Mouse (Mus musculus) T-helper 1 cell (primary cell): ENCODE measurements around the gene 2900026A02Rik.

ENCODE experiments used
- in situ Hi-C: fragments of 300-600 bp; cut with MboI, MseI; formaldehyde crosslinking; loops from one replicate; pipeline ENCODE4 v1.15.1; 2025; ENCODE audit warnings: high pct_unique_total_duplicates

Gene 2900026A02Rik

DNA sequence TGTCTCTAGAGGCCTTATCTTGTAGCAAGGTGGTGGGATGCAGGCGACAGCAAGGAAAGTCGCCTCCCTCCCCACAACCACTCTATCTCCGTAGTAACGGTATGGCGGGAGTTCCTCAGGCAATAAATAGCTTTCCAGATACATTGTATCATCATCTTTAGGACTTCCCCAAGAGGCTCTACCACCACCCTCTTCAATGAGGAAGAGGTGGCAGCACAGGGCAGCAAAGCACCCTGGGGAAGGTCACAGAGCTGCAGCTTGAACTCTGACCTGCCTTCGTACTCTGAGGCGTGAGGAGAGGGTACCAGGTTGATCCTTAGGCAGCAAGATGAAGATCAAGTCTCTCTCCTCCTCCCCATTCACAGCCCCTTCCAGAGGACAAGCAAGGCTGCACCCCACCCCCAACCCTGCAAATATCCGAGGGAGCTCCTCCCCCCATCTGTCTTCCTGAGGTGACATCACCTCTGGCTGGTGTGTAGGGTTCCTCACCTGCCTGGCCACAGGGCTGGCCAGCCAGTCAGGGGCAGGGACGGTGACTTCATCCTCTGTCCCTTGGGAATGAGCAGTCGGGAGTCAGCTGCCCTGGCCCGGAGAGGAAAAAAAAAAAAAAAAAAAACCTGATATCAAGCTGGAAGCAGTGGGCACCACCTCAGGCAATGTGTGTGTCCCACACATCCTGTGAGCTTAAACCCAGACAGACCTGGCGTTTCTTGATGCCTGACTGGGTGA, 98.5 kb downstream of the 2900026A02Rik start:
- in situ Hi-C loops = no loop called here

DNA sequence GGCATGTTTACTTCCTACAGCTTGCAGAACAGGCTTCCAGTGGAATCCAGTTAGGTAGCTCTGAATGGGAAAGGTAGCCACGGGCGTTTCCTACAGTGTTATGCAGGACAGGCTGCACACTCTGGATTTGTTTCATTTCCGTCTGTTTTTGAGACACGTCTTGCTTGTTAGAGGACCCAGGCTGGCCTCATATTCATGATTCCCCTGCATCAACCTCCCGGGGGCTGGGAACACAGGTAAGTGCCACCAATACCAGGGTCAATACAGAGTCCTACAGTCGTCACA, 99.5 kb downstream of the 2900026A02Rik start:
- in situ Hi-C loops = no loop called here

DNA sequence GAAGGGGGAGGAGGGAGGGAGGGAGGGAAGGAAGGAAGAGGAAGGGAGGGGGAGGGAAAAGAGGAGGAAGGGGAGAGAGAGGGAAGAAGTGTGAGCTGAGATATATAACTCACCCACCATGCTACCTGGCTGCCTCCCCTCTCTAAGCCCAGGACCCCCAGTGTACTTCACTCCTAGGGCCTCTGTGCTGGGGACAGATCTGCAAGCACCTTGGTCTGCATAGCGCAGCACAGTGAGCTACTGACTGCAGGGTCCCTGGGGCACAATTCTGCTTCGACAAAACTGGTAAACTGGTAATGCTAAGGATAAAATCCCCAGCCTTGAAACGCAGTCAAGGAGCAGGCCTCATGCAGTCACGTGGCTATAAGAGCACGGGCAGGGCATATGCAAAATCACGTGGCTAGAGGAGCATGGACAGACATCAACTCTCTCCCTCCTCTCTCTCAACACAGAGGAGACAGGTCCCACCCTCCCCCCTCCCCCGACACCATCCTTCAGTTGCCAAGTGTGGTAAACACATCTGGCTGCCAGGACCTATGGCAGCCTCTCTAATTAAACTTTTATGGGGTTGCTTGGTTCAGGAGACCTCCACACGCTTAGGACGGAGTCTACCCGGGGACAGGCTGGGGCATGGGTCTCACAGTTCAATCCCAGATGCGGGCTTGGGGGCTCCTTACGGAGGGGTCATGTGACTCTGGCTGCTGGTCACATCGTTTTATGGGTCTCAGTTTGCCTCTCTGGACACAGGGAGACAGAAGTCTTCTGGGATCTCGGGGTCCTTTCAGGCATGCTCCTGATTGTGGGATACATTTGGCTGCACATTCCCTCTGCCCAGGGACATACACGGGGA, 100.1 kb downstream of the 2900026A02Rik start:
- in situ Hi-C loops = no loop called here

DNA sequence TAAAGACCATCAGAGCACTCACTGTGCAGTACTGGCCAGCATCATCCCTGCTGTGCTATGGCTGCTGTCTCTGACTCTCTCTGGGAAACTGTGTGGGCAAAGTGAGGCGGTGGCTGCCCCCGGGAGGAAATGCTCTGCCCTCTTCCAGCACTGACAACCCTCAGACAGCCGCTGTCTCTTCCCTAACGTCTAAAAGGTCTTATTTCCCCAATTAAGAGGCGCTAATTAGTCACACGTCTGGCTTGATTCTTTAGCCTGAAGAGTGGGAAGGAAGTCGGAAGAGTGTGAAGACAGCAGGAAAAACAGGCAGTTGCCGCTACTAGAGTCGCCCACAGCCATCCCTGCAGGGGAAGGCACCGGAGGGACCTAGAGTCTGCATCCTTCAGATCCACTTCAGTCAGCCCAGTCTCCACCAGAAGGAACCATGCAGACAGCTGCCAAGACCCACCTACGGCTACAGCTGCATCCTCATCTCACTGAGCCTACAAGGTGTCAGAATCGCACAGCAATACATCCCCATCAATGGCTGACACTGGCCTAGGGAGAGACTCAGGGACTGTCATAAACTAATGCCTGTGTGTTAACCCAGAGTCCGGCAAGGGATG, 101.1 kb downstream of the 2900026A02Rik start:
- in situ Hi-C loops = loop anchor here (10.0 kb wide), 1 partner anchor 715 kb away; the partner anchor contains the start of gene Selplg

DNA sequence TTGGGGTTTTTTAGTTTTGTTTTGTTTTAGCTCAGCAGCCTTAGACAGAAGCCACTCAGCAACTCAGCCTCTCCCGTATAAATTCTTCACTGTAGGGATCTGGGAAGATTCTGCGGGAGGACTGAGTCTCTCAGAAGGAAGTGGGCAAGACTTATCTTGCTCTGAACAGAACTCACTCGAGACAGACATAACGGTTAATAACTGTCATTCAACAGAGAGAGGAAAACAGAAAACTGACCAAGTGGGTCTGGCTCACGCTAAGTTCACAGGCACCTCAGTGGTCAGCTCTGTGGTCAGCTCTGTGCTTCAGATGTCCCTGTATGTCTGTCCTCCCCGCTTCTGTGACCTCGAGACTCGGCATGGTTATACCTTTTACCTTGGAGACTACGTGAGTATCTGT, 101.7 kb downstream of the 2900026A02Rik start:
- in situ Hi-C loops = loop anchor here (10.0 kb wide), 1 partner anchor 716 kb away; the partner anchor contains the start of gene Selplg

DNA sequence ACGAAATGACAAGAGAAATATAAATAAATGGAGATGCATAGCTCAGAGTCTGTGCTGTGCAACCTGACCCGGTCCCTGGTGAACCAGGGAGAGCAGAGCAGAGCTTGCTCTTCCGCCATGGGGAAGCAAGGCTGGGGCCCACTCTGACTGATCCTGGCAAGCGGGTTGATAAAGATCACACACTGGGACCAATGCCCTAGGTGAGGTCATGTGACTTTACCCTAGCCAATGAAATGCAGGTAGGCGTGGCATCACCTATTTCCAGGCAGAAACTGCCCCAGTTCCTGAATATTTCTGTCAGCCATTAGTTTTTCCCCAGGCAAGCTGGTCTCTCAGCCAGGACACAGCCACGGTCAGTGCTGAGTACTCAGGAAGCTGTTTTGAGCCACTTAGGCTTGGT, 102.3 kb downstream of the 2900026A02Rik start:
- in situ Hi-C loops = loop anchor here (10.0 kb wide), 1 partner anchor 716 kb away; the partner anchor contains the start of gene Selplg

DNA sequence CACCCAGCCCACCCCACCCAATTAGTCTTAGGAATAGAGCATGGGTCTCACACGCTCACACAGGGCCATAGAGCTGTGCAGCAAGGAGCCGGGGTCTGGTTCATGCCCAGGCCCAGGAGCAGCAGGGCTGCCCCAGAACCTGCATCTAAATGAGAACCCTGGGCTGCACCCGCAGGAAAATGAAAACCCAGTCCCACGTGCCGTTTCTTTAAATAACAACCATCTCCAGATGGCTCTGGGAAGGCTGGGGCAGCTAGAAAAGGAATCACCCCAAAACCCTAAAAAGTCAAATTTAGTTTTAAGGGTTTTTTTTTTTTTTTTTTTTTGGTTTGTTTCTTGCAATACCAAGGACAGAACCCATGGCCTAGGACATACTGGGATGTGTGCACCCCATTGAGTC, 103.7 kb downstream of the 2900026A02Rik start:
- in situ Hi-C loops = loop anchor here (10.0 kb wide), 1 partner anchor 717 kb away; the partner anchor contains the start of gene Selplg

DNA sequence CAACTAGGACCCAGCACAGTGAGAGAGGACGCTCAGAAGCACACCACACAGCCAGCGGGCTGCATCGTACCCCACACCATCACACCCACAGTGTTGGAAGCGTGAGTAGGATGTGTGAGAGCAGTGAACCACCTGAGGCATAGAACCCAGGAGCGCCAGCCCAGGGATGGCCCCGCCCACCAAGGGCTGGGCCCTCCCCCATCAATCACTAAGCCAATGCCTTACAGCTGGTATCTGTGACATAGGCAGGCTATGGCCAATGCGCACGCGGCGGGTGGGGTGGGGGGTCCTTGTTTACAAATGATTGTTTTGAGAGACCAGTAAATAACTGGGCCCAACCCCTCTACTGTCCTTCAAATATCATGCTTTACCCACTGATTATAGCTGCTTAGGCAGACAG, 105.1 kb downstream of the 2900026A02Rik start:
- in situ Hi-C loops = loop anchor here (10.0 kb wide), 1 partner anchor 719 kb away; the partner anchor contains the start of gene Selplg

DNA sequence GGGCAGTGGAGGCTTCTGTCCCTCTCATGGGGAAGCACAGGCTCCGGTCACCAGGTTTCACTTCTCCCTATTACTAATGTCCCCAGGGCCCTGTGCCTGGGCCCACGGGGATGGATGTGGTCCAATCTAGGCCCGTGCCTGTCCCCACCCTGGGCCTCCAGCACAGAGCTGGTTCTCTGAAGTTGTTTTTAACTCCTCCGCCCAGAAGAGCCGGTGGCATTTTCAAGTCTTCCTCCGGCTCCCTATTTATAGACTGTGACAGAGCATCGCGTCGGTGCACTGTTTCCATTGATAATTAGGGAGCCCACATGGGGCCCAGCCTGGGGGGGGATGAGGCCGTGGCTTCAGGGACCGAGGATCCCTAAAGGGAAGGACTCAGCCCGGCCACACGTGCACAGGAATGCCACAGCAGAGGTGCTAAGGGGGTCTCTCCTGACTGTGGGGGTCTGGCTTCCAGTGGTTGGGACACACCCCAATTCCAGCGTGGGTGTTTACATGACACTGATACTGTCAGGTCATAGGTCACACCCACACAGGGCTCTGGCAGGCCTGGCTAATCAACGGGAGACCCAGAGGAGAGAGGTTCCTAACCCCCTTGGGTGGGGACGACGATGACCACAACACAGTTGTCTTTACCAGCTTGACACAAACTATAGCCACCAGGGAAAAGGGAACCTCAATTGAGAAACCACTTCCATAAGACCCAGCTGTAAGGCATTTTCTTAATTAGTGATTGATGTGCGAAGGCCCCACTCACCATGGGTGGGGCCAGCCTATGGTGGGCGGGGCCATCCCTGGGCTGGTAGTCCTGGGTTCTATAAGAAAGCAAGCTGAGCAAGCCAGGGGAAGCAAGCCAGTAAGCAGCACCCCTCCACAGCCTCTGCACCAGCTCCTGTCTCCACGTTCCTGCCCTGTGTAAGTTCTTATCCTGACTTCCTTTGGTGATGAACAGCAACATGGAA, 106.5 kb downstream of the 2900026A02Rik start:
- in situ Hi-C loops = loop anchor here (10.0 kb wide), 1 partner anchor 720 kb away; the partner anchor contains the start of gene Selplg

DNA sequence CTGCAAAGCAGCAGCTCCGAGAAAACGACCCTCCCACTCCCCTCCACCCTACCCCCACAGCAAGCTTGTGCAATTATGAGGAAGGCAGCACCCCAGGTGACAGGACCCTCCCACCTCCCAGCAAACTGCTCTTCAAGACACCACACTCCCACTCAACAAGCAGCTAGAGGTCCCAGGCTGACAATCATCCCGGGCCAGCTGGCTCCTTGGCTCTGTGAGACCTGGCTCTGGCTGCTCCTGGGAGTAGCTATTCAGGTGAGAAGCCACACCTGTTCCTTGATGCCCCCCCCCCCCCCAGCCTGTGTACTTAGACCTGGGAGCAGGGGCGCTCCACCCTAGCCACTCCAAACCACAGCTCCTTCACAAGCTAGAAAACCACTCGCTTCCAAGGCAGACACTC, 107.9 kb downstream of the 2900026A02Rik start:
- in situ Hi-C loops = loop anchor here (10.0 kb wide), 1 partner anchor 722 kb away; the partner anchor contains the start of gene Selplg

DNA sequence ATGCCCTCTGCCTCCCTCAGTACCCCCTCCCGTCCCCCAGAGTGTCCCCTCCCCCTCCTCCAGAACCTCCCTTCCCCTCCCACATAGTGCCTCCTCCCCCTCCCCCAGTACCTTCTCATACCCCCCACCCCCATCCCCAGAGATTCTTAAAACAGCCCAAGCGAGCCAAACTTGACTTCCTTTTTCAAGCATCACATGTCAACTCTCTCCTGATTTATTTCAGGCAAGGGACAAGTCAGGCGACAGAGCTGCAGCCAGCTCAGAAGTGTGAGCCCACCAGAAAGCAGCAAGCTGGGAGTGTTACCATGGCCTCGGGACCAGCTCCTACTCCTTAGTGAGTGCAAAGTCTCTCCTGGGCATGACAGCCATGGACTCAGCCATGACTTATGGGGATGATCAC, 109.7 kb downstream of the 2900026A02Rik start:
- in situ Hi-C loops = loop anchor here (10.0 kb wide), 1 partner anchor 723 kb away; the partner anchor contains the start of gene Selplg

DNA sequence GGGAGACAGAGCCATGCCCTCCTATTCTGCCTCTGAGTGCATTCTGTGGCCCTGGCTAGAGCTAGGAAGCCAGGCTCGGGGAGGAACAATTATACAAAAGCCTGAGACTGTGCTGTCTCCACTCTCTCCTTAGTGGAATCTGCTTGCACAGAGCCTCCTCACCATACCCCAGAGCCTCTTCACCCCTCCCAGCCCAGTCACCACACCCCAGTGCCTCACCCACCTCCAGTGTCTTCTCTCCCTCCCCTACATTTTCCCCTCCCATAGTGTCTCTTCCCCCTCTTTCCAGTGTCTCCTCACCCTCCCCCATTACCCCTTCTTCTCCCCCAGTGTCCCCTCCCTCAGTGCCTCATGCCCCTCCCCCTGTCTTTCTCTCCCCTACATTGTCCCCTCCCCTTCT, 110.1 kb downstream of the 2900026A02Rik start:
- in situ Hi-C loops = loop anchor here (10.0 kb wide), 1 partner anchor 724 kb away; the partner anchor contains the start of gene Selplg

DNA sequence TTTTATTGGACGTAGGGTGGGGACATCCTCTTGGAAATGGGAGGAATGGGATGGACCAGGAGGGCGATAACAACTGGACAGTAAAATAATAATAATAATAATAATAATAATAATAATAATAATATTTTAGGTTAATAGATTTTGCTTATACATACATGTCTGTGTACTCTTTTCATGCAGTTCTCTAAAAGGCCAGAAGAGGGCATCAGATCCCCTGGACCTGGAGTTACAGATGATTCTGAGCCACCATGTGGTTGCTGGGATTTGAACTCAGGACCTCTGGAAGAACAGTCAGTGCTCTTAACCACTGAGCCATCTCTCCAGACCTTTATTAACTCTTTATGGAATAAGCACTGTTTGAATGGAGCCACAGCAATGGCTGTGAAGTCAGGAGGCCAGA, 111.4 kb downstream of the 2900026A02Rik start:
- in situ Hi-C loops = loop anchor here (10.0 kb wide), 1 partner anchor 725 kb away; the partner anchor contains the start of gene Selplg

DNA sequence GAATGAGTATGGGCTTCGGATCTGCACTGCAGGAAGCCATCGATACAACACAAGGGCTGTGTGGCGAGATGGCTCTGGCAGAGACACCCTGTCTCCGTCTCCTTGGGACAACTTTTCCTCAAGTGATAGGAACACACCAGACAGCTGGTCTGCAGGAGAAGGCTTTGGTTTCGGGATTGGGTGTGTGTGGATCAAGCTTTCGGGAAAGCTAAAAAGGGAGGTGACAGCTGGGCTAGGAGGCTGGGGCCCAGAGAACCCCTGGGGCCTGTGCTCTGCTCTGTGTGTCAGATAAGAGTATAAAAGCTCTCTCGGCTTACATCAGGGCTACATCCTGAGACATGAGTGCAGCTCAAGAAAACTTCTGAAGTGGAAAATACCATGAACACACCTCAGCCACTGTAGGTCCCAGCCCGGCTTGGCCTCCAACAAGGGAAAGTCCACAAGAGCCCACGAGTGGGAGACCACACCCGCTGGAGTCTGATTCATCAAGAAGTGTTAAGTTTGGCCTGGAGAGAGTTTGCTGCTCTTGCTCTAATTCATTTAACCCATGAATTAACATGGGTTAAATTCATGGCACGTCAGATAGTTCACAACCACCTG, 112.8 kb downstream of the 2900026A02Rik start:
- in situ Hi-C loops = no loop called here

DNA sequence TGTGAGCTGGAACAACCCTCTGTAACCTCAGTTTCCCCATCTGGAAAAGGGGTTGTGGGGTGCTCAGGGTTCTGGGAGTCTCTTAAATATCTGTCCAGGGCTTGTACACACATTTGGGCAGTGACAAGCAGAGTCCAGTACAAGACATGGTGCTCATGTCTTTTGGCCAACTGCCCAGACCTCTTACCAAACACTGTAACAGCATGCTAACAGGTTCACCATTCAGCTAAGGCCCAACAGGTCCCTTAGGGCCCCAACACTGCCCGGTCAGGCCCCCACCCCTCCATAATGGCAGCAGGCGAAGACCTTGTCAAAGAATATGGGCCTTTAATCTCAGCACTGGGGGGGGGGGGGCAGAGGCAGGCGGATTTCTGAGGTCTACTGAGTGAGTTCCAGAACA, 113.3 kb downstream of the 2900026A02Rik start:
- in situ Hi-C loops = no loop called here

DNA sequence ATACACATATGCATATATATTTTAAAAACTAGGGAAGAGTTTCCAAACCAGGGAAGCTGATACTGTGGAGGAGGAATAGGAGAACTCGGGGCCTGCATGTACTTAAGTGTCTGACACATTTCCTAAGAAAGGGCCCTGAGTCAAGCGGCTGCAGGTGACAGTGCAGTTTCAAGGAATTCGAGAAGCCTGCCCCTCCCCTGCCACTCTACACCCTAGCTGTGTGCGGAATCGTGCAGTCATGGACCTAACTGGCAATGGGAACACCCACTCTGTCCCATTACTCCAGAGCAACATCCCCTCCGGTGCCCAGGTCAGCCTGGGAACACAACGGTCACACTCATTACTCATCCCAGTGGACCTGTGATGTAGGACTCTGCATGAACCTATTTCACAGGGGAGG, 114.4 kb downstream of the 2900026A02Rik start:
- in situ Hi-C loops = no loop called here

DNA sequence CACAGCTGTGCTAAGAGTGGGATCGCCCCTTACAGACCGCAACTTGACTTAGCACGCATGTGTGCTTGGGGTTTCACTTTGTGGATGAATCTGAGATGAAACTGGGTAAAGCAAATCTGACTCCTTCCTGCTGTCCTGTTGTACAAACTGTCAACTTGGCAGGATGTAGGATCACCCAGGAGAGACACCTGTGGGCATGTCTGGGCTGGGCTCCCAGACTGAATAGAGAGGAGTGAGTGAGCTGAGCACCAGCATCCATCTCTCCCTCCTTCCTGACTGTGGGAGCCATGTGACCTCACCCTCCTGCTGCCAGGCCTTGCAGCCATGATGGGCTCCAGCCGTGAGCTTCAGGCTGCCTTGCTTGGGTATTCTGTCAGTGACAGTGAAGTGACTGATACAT, 115.6 kb downstream of the 2900026A02Rik start:
- in situ Hi-C loops = no loop called here

DNA sequence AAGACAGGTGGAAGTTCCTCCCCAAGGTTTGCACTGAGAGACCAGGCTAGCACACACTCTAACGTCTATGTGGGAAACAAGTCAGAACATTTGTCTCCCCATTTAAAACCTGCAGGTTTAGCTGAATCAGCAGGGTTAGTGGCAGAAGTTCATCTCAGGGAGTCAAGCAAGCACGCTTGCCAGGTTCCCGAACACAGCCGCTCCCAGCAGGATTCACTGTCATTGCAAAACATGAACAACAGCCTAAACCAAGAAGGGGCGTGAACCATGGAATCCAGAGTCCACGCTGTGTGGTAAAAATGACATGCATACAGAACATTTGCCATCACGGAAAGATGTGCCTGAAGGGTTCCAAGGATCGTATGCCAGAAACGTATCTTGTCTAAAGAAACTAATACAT, 116.0 kb downstream of the 2900026A02Rik start:
- in situ Hi-C loops = no loop called here

DNA sequence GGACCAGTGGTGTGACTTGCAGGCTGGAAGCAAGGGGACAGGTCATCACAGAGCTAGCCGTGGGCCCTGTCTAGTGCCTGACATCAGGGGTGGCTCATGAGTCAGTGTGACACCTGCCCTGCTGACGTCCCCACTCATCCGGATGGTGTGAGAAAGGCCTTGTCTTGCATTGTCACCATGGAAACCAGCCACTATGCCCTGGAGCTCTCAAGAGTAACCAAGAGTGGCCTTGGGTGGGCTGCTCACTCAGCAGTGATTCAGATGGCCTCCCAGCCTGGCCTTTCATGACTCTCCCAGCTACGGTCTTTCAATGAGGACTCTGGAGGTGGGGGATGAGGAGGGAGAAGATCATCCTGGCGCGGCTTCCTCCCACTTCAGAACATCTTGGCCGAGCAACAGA, 118.6 kb downstream of the 2900026A02Rik start:
- in situ Hi-C loops = no loop called here

DNA sequence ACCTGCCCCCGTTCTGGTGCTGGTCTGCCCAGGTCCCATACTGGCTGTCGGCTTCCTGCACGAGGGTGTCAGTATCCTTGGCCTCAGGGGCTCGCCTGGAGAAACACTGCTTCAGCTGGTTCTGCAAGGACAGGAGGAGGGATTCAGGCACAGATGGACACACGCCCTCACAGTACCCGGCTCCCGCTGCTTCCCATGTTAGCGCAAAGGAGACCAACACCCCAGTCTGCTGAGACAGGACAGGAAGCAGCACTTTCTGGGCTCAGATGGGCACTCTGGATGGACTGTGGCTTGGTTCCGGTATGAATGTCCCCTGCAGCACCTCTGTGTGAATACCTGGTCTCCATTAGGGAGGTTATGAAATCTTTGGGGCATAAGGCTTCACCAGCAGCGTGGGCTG, 119.6 kb downstream of the 2900026A02Rik start:
- in situ Hi-C loops = no loop called here
